Mouse (Mus musculus) 3T3-L1 (cell line): ENCODE measurements at regions not wholly inside any gene's neighbourhood (a gene's known extent, or its start where the extent isn't known, plus 50 kb on each side); places are given as distances from the start of the nearest gene placed in this dataset.
A peak's percentile ranks its signal among the peaks of the same experiment; 100 is the strongest.
"Not testable (repeated sequence)": the region's sequence is repeated elsewhere in the genome, so short reads cannot be mapped to it uniquely, and the experiment has no call there.

Experiments
- DNase-seq: peaks from one replicate; pipeline ENCODE4 v3.0.0-alpha.2; 2015; ENCODE audit warnings: low read depth, low spot score

GRCm38 (mm10) chr12:20415397-20415796, 461.1 kb downstream of the Gm21863 start:
- DNase-seq: not testable (repeated sequence)

DNA sequence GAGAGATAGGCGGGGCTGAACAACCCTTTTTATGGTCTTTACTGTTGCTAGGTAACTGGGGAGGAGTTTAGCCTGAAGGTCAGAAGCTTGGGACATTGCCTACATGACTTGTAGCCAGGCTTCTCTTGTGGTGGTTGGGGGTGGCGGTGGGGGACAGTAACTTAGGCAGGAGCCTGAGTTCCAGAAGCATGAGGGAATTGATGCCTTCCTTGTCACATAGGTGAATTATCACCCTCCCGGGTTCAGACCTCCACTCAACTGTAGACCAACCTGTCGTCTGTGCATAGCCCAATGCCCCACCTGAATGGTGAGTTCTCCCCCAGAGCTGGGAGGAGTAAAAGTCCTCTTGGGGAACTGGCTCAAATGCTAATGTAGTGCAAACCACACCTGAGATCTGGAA, 472.1 kb downstream of the Gm21863 start:
- not testable (repeated sequence) for DNase-seq

- peak; percentile 78 for DNase-seq
Measured at GRCm38 (mm10) chr12:20464585-20464984, 510.3 kb downstream of the Gm21863 start.
